Mouse (Mus musculus): ENCODE measurements at regions not wholly inside any gene's neighbourhood (a gene's known extent, or its start where the extent isn't known, plus 50 kb on each side); places are given as distances from the start of the nearest gene placed in this dataset.

DNA sequence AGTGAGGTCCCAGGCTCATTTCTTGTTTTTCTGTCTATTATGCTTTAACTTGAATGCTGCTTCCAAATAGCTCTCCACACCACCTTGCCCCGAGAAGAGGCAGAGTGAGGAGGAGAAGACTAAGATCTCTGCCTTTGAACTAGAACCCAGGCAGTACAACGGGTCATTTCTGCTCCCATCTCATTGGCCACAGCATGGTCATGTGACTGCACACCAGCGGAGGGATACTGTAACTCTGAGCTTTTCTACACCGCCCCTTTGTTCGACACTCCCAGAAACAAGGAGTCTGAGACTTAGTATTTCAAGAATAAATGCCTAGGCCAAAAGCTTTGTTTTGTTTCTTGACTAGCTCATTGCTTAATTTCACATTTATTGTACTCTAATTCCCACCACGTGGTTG is 230.5 kb upstream of the Habp2 start:
- no peaks in the 10 kb centered on the region; the same call in 1 of the 2 replicates for H3K27me3 ChIP-seq (replicated peaks; ENCODE audit: control insufficient read depth, insufficient read depth, low read length)
- H3K9me3 ChIP-seq (ENCODE audit: control insufficient read depth, low read length): no peaks in the 10 kb centered on the region
- no peak overlapping the region for H3K4me3 ChIP-seq (ENCODE audit: low read depth, low read length)
- DNase-seq (ENCODE audit: low spot score) (no peak), ATAC-seq (replicated peaks; ENCODE audit: low FRiP score) (no peak)
- no peak overlapping the region for H3K4me2 ChIP-seq
- H3K36me3 ChIP-seq (ENCODE audit: control insufficient read depth, insufficient read depth, low read length): no peaks in the 10 kb centered on the region
- no peak overlapping the region for H3K9ac ChIP-seq (ENCODE audit: low read depth, low read length)
- WGBS: 67% methylated on average over 6 of the region's 6 CpGs
- H3K4me1 ChIP-seq (replicated peaks; ENCODE audit: control insufficient read depth, insufficient read depth, low read length): no peaks in the 10 kb centered on the region
- no peak overlapping the region for H3K27ac ChIP-seq (ENCODE audit: low read depth, low read length)

GRCm38 (mm10) chr19:56061882-56062540 is 224.9 kb upstream of the Habp2 start:
- H3K4me3 ChIP-seq (ENCODE audit: low read depth, low read length): no peak overlapping the region
- no peaks in the 10 kb centered on the region; the same call in 1 of the 2 replicates for H3K27me3 ChIP-seq (replicated peaks; ENCODE audit: control insufficient read depth, insufficient read depth, low read length)
- no peak overlapping the region for H3K9ac ChIP-seq (ENCODE audit: low read depth, low read length)
- no peaks in the 10 kb centered on the region for H3K9me3 ChIP-seq (ENCODE audit: control insufficient read depth, low read length)
- no peak for ATAC-seq (replicated peaks; ENCODE audit: low FRiP score)
- H3K36me3 ChIP-seq (ENCODE audit: control insufficient read depth, insufficient read depth, low read length): no peaks in the 10 kb centered on the region
- H3K4me2 ChIP-seq: no peak overlapping the region
- DNase-seq (ENCODE audit: low spot score): no peak
- H3K4me1 ChIP-seq (replicated peaks; ENCODE audit: control insufficient read depth, insufficient read depth, low read length): no peaks in the 10 kb centered on the region
- H3K27ac ChIP-seq (ENCODE audit: low read depth, low read length): no peak overlapping the region
- 65% methylated on average over 10 of the region's 10 CpGs for WGBS

DNA sequence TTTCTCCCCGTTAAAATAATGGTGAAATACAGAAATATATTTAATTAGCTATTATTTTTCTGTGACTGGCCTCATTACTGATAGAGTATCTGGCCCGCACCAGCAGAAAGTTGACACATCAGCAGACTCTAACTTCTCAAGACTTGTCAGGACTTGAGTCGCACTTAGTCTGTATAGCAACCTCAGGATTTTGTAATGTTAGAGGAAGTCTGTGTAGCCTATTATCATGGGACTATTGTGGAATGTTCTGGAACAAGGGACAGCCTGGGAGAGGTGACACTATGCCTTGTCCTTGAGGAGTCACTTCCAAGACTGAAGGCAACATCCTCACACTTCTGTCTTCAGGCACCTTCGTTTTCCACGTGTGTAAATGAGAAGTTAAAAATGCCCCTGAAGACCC is 223.8 kb upstream of the Habp2 start:
- WGBS: 69% methylated on average over 5 of the region's 5 CpGs
- Histone ChIP-seq H3K27me3 (replicated peaks; ENCODE audit: control insufficient read depth, insufficient read depth, low read length) (no peaks in the 10 kb centered on the region; the same call in 1 of the 2 replicates), H3K4me3 (ENCODE audit: low read depth, low read length) (no peak overlapping the region), H3K4me1 (replicated peaks; ENCODE audit: control insufficient read depth, insufficient read depth, low read length) (no peaks in the 10 kb centered on the region), H3K9me3 (ENCODE audit: control insufficient read depth, low read length) (no peaks in the 10 kb centered on the region), H3K27ac (ENCODE audit: low read depth, low read length) (no peak overlapping the region), H3K4me2 (no peak overlapping the region), H3K9ac (ENCODE audit: low read depth, low read length) (no peak overlapping the region), H3K36me3 (ENCODE audit: control insufficient read depth, insufficient read depth, low read length) (no peaks in the 10 kb centered on the region)
- DNase-seq (ENCODE audit: low spot score) (no peak), ATAC-seq (replicated peaks; ENCODE audit: low FRiP score) (no peak)

DNA sequence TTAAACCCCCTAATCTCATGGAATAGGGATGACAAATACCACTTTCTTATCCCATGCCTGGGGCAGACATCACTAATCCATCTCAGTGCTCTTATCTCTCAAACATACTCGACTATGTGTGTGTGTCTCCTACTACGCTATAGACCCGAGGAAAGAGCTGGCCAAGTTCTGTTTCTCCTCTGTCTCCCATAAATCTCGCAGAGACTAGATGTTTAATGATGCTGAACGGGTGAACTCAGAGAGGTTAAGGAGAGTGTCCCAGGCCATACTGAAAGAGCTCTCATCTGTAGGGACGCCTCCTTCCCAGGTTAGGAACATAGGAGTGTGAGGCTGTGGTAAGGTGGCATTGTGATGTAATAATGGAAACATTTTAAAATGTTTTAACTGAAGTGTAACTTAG is 221.2 kb upstream of the Habp2 start:
- no peak overlapping the region for H3K4me3 ChIP-seq (ENCODE audit: low read depth, low read length)
- H3K27ac ChIP-seq (ENCODE audit: low read depth, low read length): no peak overlapping the region
- no peaks in the 10 kb centered on the region for H3K36me3 ChIP-seq (ENCODE audit: control insufficient read depth, insufficient read depth, low read length)
- 56% methylated on average over 6 of the region's 6 CpGs for WGBS
- DNase-seq (ENCODE audit: low spot score) (no peak), ATAC-seq (replicated peaks; ENCODE audit: low FRiP score) (no peak)
- H3K4me1 ChIP-seq (replicated peaks; ENCODE audit: control insufficient read depth, insufficient read depth, low read length): no peaks in the 10 kb centered on the region
- no peaks in the 10 kb centered on the region for H3K9me3 ChIP-seq (ENCODE audit: control insufficient read depth, low read length)
- no peak overlapping the region for H3K9ac ChIP-seq (ENCODE audit: low read depth, low read length)
- no peak overlapping the region for H3K4me2 ChIP-seq
- no peaks in the 10 kb centered on the region; the same call in 1 of the 2 replicates for H3K27me3 ChIP-seq (replicated peaks; ENCODE audit: control insufficient read depth, insufficient read depth, low read length)

GRCm38 (mm10) chr19:56068165-56068564 is 218.8 kb upstream of the Habp2 start:
- WGBS: 44% methylated on average over 8 of the region's 8 CpGs
- Histone ChIP-seq H3K4me2 (peak overlapping the region; percentile 32; the same call in 1 of the 2 replicates), H3K27ac (ENCODE audit: low read depth, low read length) (no peak overlapping the region), H3K9me3 (ENCODE audit: control insufficient read depth, low read length) (no peaks in the 10 kb centered on the region), H3K36me3 (ENCODE audit: control insufficient read depth, insufficient read depth, low read length) (no peaks in the 10 kb centered on the region), H3K4me1 (replicated peaks; ENCODE audit: control insufficient read depth, insufficient read depth, low read length) (no peaks in the 10 kb centered on the region), H3K27me3 (replicated peaks; ENCODE audit: control insufficient read depth, insufficient read depth, low read length) (no peaks in the 10 kb centered on the region), H3K4me3 (ENCODE audit: low read depth, low read length) (no peak overlapping the region), H3K9ac (ENCODE audit: low read depth, low read length) (no peak overlapping the region)
- no peak for DNase-seq (ENCODE audit: low spot score)
- no peak for ATAC-seq (replicated peaks; ENCODE audit: low FRiP score)

- Histone ChIP-seq H3K9ac (ENCODE audit: low read depth, low read length) (no peak overlapping the region), H3K9me3 (ENCODE audit: control insufficient read depth, low read length) (no peaks in the 10 kb centered on the region), H3K4me2 (peak overlapping the region; percentile 32), H3K4me3 (ENCODE audit: low read depth, low read length) (no peak overlapping the region), H3K36me3 (ENCODE audit: control insufficient read depth, insufficient read depth, low read length) (no peaks in the 10 kb centered on the region), H3K27ac (ENCODE audit: low read depth, low read length) (no peak overlapping the region), H3K4me1 (replicated peaks; ENCODE audit: control insufficient read depth, insufficient read depth, low read length) (no peaks in the 10 kb centered on the region), H3K27me3 (replicated peaks; ENCODE audit: control insufficient read depth, insufficient read depth, low read length) (no peaks in the 10 kb centered on the region)
- DNase-seq (ENCODE audit: low spot score) (no peak), ATAC-seq (replicated peaks; ENCODE audit: low FRiP score) (no peak)
- 49% methylated on average over 12 of the region's 12 CpGs for WGBS
Observed at GRCm38 (mm10) chr19:56068854-56069253, 218.1 kb upstream of the Habp2 start.

DNA sequence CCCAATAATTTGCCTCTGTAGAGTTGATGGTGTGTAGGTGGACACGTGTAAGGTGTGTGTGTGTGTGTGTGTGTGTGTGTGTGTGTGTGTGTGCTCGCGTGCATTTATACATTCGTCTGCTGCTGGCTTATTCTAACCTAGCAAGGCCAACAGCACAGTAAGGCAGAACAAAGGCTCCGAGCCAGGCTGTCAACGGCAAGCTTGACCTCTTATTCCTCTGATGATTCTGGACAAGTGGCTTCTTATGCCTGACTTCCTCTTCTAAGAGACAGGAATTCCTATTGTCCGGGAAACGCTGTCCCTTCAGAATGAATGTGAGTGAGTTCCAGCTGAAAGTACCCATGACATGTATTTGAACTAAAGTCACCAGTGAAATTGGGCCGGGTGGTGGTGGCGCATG is 217.7 kb upstream of the Habp2 start:
- H3K36me3 ChIP-seq (ENCODE audit: control insufficient read depth, insufficient read depth, low read length): no peaks in the 10 kb centered on the region
- H3K27ac ChIP-seq (ENCODE audit: low read depth, low read length): no peak overlapping the region
- DNase-seq (ENCODE audit: low spot score) (no peak), ATAC-seq (replicated peaks; ENCODE audit: low FRiP score) (no peak)
- no peaks in the 10 kb centered on the region for H3K27me3 ChIP-seq (replicated peaks; ENCODE audit: control insufficient read depth, insufficient read depth, low read length)
- H3K4me3 ChIP-seq (ENCODE audit: low read depth, low read length): no peak overlapping the region
- H3K4me1 ChIP-seq (replicated peaks; ENCODE audit: control insufficient read depth, insufficient read depth, low read length): no peaks in the 10 kb centered on the region
- no peak overlapping the region for H3K4me2 ChIP-seq
- no peak overlapping the region for H3K9ac ChIP-seq (ENCODE audit: low read depth, low read length)
- H3K9me3 ChIP-seq (ENCODE audit: control insufficient read depth, low read length): no peaks in the 10 kb centered on the region
- 62% methylated on average over 10 of the region's 10 CpGs for WGBS

GRCm38 (mm10) chr19:56071340-56071739 is 215.6 kb upstream of the Habp2 start:
- DNase-seq (ENCODE audit: low spot score): no peak
- WGBS: 58% methylated on average over 4 of the region's 4 CpGs
- no peaks in the 10 kb centered on the region for H3K27me3 ChIP-seq (replicated peaks; ENCODE audit: control insufficient read depth, insufficient read depth, low read length)

DNA sequence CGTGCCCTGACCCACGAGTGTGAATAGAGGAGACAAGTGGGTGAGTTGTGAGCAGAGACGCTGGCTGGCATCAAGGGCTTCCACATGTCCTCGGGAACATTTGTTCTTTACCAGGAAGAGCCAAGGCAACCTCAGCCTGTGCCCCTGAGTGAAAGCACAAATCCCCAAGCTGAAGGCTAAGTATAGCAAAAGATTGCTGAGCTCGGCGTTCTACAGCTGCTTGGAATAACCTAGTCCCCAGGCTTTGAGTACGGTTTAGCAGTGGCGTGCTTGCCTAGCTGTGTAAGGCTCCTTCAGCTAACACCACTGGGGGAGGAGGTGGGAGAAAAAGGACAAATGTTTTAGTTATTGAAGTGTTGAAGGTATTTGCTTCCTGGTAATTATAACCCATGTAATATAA is 210.8 kb upstream of the Habp2 start:
- Histone ChIP-seq H3K4me3 (ENCODE audit: low read depth, low read length) (no peak overlapping the region), H3K9me3 (ENCODE audit: control insufficient read depth, low read length) (no peaks in the 10 kb centered on the region), H3K9ac (ENCODE audit: low read depth, low read length) (no peak overlapping the region), H3K4me2 (no peak overlapping the region), H3K36me3 (ENCODE audit: control insufficient read depth, insufficient read depth, low read length) (no peaks in the 10 kb centered on the region), H3K4me1 (replicated peaks; ENCODE audit: control insufficient read depth, insufficient read depth, low read length) (no peaks in the 10 kb centered on the region), H3K27me3 (replicated peaks; ENCODE audit: control insufficient read depth, insufficient read depth, low read length) (no peaks in the 10 kb centered on the region), H3K27ac (ENCODE audit: low read depth, low read length) (no peak overlapping the region)
- DNase-seq (ENCODE audit: low spot score) (no peak), ATAC-seq (replicated peaks; ENCODE audit: low FRiP score) (no peak)
- WGBS: 85% methylated on average over 8 of the region's 8 CpGs

More at GRCm38 (mm10) chr19:56071340-56071739, 215.6 kb upstream of the Habp2 start:
- Histone ChIP-seq H3K4me1 (replicated peaks; ENCODE audit: control insufficient read depth, insufficient read depth, low read length) (no peaks in the 10 kb centered on the region), H3K27ac (ENCODE audit: low read depth, low read length) (no peak overlapping the region), H3K4me2 (no peak overlapping the region), H3K36me3 (ENCODE audit: control insufficient read depth, insufficient read depth, low read length) (no peaks in the 10 kb centered on the region), H3K9ac (ENCODE audit: low read depth, low read length) (no peak overlapping the region), H3K4me3 (ENCODE audit: low read depth, low read length) (no peak overlapping the region), H3K9me3 (ENCODE audit: control insufficient read depth, low read length) (no peaks in the 10 kb centered on the region)
- no peak for ATAC-seq (replicated peaks; ENCODE audit: low FRiP score)

All from liver, embryonic 11.5 days (tissue).